Mouse (Mus musculus) MEL (cell line): Measurements from ENCODE around the gene Tmem150a.

Experiments used
- CHD1 ChIP-seq: IDR thresholded peaks from 2 replicates; pipeline ENCODE4 v1.6.1; 2012; ENCODE audit warnings: low read depth, mild to moderate bottlenecking, inconsistent platforms, low read length, improper control_type of control experiment
- CTCF ChIP-seq, 3 experiments: IDR thresholded peaks in 2 of 3; conservative IDR thresholded peaks in 1 of 3; 2 replicates each; pipeline ENCODE4 v1.5.1; 2011 to 2012; ENCODE audit warnings: low read length in 3 of 3, low read depth in 2 of 3, mild to moderate bottlenecking in 2 of 3, improper control_type of control experiment in 1 of 3, inconsistent platforms in 1 of 3, mixed read lengths in 1 of 3, moderate library complexity in 1 of 3; ENCODE audit not compliant: control insufficient read depth in 1 of 3, insufficient read depth in 1 of 3, poor library complexity in 1 of 3, severe bottlenecking in 1 of 3
- GABPA ChIP-seq: IDR thresholded peaks from 2 replicates; pipeline ENCODE4 v1.6.1; 2012; ENCODE audit warnings: low read depth, mild to moderate bottlenecking, inconsistent platforms, low read length, improper control_type of control experiment, moderate library complexity
- GATA1 ChIP-seq: IDR thresholded peaks from 2 replicates; pipeline ENCODE4 v1.6.1; 2011; ENCODE audit warnings: low read depth, low read length, improper control_type of control experiment
- JUND ChIP-seq: IDR thresholded peaks from 2 replicates; pipeline ENCODE4 v1.6.1; 2011; ENCODE audit warnings: low read depth, mild to moderate bottlenecking, improper control_type of control experiment, low read length
- KAT2A ChIP-seq: conservative IDR thresholded peaks from 2 replicates; pipeline ENCODE4 v1.6.1; 2012; ENCODE audit warnings: low read depth, low read length, improper control_type of control experiment, inconsistent platforms
- MAZ ChIP-seq: IDR thresholded peaks from 2 replicates; pipeline ENCODE4 v1.6.1; 2012; ENCODE audit warnings: low read depth, mild to moderate bottlenecking, inconsistent platforms, low read length, improper control_type of control experiment
- MXI1 ChIP-seq: IDR thresholded peaks from 2 replicates; pipeline ENCODE4 v1.6.1; 2011; ENCODE audit warnings: mild to moderate bottlenecking, low read depth, low read length, improper control_type of control experiment
- NELFE ChIP-seq: IDR thresholded peaks from 2 replicates; pipeline ENCODE4 v1.6.1; 2011; ENCODE audit warnings: low read depth, low read length, improper control_type of control experiment
- POLR2A ChIP-seq, 2 experiments: IDR thresholded peaks; 2 replicates each; pipeline ENCODE4 v1.6.1; 2011 to 2012; ENCODE audit warnings: low read length in 2 of 2, mild to moderate bottlenecking in 2 of 2, control low read depth in 1 of 2, improper control_type of control experiment in 1 of 2, low read depth in 1 of 2, moderate library complexity in 1 of 2; ENCODE audit not compliant: control insufficient read depth in 1 of 2, insufficient read depth in 1 of 2, poor library complexity in 1 of 2
- POLR2AphosphoS2 ChIP-seq: IDR thresholded peaks from 2 replicates; pipeline ENCODE4 v1.6.1; 2011; ENCODE audit warnings: low read length, improper control_type of control experiment
- POLR2AphosphoS5 ChIP-seq: IDR thresholded peaks from 2 replicates; pipeline ENCODE4 v1.6.1; 2012; ENCODE audit warnings: low read depth, borderline replicate concordance, mild to moderate bottlenecking, inconsistent platforms, low read length, moderate library complexity, mixed read lengths
- RCOR1 ChIP-seq: IDR thresholded peaks from 2 replicates; pipeline ENCODE4 v1.6.1; 2012; ENCODE audit warnings: low read depth, mild to moderate bottlenecking, inconsistent platforms, low read length, improper control_type of control experiment

DNA sequence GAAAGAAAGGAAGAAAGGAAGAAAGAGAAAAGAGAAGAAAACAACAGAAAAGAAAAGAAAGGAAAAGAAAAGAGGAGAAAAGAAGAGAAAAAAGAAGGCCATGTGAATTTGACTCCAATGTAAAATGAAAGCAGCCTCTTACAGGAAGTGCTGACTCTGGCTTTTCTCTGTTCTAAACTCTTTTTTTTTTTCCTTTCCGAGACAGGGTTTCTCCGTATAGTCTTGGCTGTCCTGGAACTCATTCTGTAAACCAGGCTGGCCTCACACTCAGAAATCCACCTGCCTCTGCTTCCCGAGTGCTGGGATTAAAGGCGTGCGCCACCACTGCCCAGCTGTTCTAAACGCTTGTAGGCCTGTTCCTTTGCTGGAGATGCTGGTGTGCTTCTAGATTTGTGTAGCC lies 27.2 kb downstream of the Tmem150a start:
- TF ChIP-seq POLR2A (IDR thresholded peaks at IDR 0.05; ENCODE audit: control insufficient read depth in 1 of 2, insufficient read depth in 1 of 2, low read depth in 1 of 2, low read length in 2 of 2, poor library complexity in 1 of 2) (no peak), NELFE (no peak), CTCF (IDR thresholded peaks at IDR 0.05 in 2 of 3, conservative IDR thresholded peaks at IDR 0.05 in 1 of 3; ENCODE audit: control insufficient read depth in 1 of 3, insufficient read depth in 1 of 3, low read depth in 2 of 3, low read length in 3 of 3, poor library complexity in 1 of 3, severe bottlenecking in 1 of 3) (no peak), RCOR1 (no peak), CHD1 (no peak), GABPA (no peak), KAT2A (no peak), MXI1 (no peak), POLR2AphosphoS2 (no peak), POLR2AphosphoS5 (no peak), GATA1 (no peak), MAZ (no peak), JUND (no peak)
